10 mouse cellular contexts compared by ENCODE assay signal in the genomic region with DNA sequence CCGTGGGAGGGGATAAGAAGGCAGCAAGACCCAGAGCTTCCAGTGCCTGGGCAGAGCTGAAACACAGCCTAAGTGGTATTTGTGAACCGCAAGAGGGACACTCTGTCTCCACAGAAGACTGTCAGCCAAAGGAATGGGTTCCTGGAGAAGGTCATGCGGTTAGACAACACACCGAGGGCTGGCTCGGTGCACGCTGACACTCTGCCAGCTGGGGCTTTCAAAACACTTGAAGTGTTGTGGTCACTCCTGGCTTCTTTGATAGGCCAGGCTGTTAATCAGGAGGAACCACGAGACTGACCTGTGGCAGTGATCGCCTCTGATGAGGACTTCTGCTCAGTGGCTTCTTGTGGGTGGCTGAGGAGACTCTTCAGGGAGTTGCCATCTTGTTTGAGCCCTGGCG. TPM values are rescaled to one million over a fixed set of nuclear protein-coding genes. Genes with fewer than 3 reads are reported as not detected.
DNase-seq lines count a peak whose midpoint lies in the region; TF ChIP-seq lines count a peak whose summit lies in the region.
"Had no signal": no experiment of that assay in that cellular context is flagged by ENCODE, and none has a peak within 500 bp of the region (broad histone marks: within the 10 kb centered on the region; RNA-seq: fewer than 3 reads in every experiment).

No protein-coding gene starts in this region.

- peak; percentile 46 for DNase-seq in testis, postnatal 10 days (ENCODE audit: low spot score)
- DNase-seq in testis, postnatal 14 days (ENCODE audit: low spot score), result no peak
- peak; percentile 79 for DNase-seq in gastrocnemius, adult 2 months
- peak; percentile 40 for DNase-seq in lung, adult 2 months
- DNase-seq in layer of hippocampus, adult 9-11 months, result no peak
- DNase-seq in layer of hippocampus, postnatal 14 days (ENCODE audit: low spot score in 2 of 2), result no peak
- DNase-seq in forebrain, embryonic 10.5 days (ENCODE audit: extremely low spot score, low spot score), result no peak
- DNase-seq: kidney, adult 9 months had no signal

- H3K27ac ChIP-seq in gastrocnemius, adult 2 months, result peak overlapping the region; percentile 31; the same call in 1 of the 2 replicates
- no peak overlapping the region; the same call in 1 of the 2 replicates for H3K27ac ChIP-seq in forebrain, embryonic 10.5 days
- H3K27ac ChIP-seq: limb, embryonic 12.5 days; midbrain, embryonic 12.5 days had no signal

- no peaks in the 10 kb centered on the region for H3K4me1 ChIP-seq in lung, adult 2 months (ENCODE audit: control insufficient read depth, insufficient read depth, low read length)
- H3K4me1 ChIP-seq in forebrain, embryonic 10.5 days, result no peaks in the 10 kb centered on the region
- H3K4me1 ChIP-seq: limb, embryonic 12.5 days; midbrain, embryonic 12.5 days had no signal

- no peak for TF ChIP-seq POLR2A in lung, adult 2 months (IDR thresholded peaks at IDR 0.05; ENCODE audit: borderline replicate concordance, extremely low read depth, low read depth, low read length)

- H3K27me3 ChIP-seq in forebrain, embryonic 10.5 days (ENCODE audit: poor library complexity, severe bottlenecking), result peaks cover 10% of the 10 kb centered on the region

- 35% methylated on average over 9 of the region's 9 CpGs for WGBS in lung, adult 2 months
- WGBS in forebrain, embryonic 10.5 days, result 91% methylated on average over 9 of the region's 9 CpGs

- H3K4me3 ChIP-seq in gastrocnemius, adult 2 months, result no peak overlapping the region
- H3K4me3 ChIP-seq in lung, adult 2 months (replicated peaks; ENCODE audit: extremely low read depth, low read depth, low read length), result no peak overlapping the region
- H3K4me3 ChIP-seq in forebrain, embryonic 10.5 days, result no peak overlapping the region
- H3K4me3 ChIP-seq: limb, embryonic 12.5 days; midbrain, embryonic 12.5 days had no signal

- intact Hi-C loops in gastrocnemius, adult 2 months (cut with DNase I), result no loop called here

- H3K9me3 ChIP-seq in forebrain, embryonic 10.5 days, result no peaks in the 10 kb centered on the region
- H3K9me3 ChIP-seq: midbrain, embryonic 12.5 days had no signal

- TF ChIP-seq CTCF in gastrocnemius, adult 2 months (IDR thresholded peaks at IDR 0.05), result no peak
- TF ChIP-seq CTCF in lung, adult 2 months (IDR thresholded peaks at IDR 0.05; ENCODE audit: insufficient read depth, low read length), result no peak

- no peaks in the 10 kb centered on the region for H3K36me3 ChIP-seq in forebrain, embryonic 10.5 days (replicated peaks)
- H3K36me3 ChIP-seq: limb, embryonic 12.5 days; midbrain, embryonic 12.5 days had no signal

RNA-seq across cellular contexts. Expression of a gene that starts 30.5 kb away (rescaled TPM):
- total RNA-seq in gastrocnemius, adult 2 months (2021), result 10 to 100 TPM; 40.5 to 43.5 TPM
- polyA plus RNA-seq in lung, adult 2 months (2012; rRNA removed), result 20.1 and 24.5 TPM in 2 replicates
- 10 to 100 TPM; 65.5 to 67.9 TPM for total RNA-seq in layer of hippocampus, postnatal 14 days (2021)
- 39.0 and 40.0 TPM in 2 replicates for polyA plus RNA-seq in forebrain, embryonic 10.5 days (2016; fragmentation: Nextera tagmentation; extraction: Ambion mirVana)

Comparison
In these comparisons a context has a peak if more than half of its experiments do, and no peak if none do; other contexts are left out.
1. DNase-seq: peak in testis, postnatal 10 days (single experiment), gastrocnemius, adult 2 months (single experiment) and lung, adult 2 months (single experiment); none in testis, postnatal 14 days (single experiment), layer of hippocampus, adult 9-11 months (single experiment), layer of hippocampus, postnatal 14 days (0 of 2) and forebrain, embryonic 10.5 days (single experiment).